Mouse (Mus musculus) heart, postnatal 10 days (tissue): ENCODE data around the gene Tacc3. TPM values are rescaled to one million over a fixed set of nuclear protein-coding genes. Genes with fewer than 3 reads are reported as not detected.

ENCODE experiments used
- DNase-seq, 2 experiments: peaks; one replicate each; pipeline ENCODE4 v3.0.0; 2021
- intact Hi-C: fragments of 180-260 bp; cut with DNase I; formaldehyde crosslinking; loops from one replicate; pipeline ENCODE4 v1.15.1; 2025
- total RNA-seq, 2 experiments: library from RNA; stranded (reverse); gene quantifications; 2 replicates each; pipeline ENCODE4 v1.2.3; 2021

Tacc3 gene
- total RNA-seq, 2 experiments from 2014 or later: 16.8 to 20.7 TPM

- intact Hi-C loops: loop anchor here (5.0 kb wide), 1 partner anchor 34 kb away; no protein-coding TSS in a partner anchor
- DNase-seq: no peak
Observed at GRCm38 (mm10) chr5:33720852-33721490, 63.0 kb downstream of the Tacc3 start.

- DNase-seq: peak; percentile 69 to 72
- intact Hi-C loops: loop anchor here (5.0 kb wide), 1 partner anchor 34 kb away; no protein-coding TSS in a partner anchor
Observed at GRCm38 (mm10) chr5:33721541-33722265, 63.8 kb downstream of the Tacc3 start, which contains the start of gene Fgfr3. Gene Fgfr3 (plus strand): TSS chr5:33721674.

GRCm38 (mm10) chr5:33722266-33723018 lies 64.5 kb downstream of the Tacc3 start:
- no peak for DNase-seq
- intact Hi-C loops: loop anchor here (5.0 kb wide), 1 partner anchor 35 kb away; no protein-coding TSS in a partner anchor

GRCm38 (mm10) chr5:33723019-33723640 lies 65.2 kb downstream of the Tacc3 start:
- DNase-seq: peak in 1 of 2 experiments; percentile 37
- intact Hi-C loops: loop anchor here (5.0 kb wide), 1 partner anchor 36 kb away; no protein-coding TSS in a partner anchor

GRCm38 (mm10) chr5:33723641-33724465 lies 65.9 kb downstream of the Tacc3 start:
- intact Hi-C loops: loop anchor here (5.0 kb wide), 1 partner anchor 37 kb away; no protein-coding TSS in a partner anchor
- no peak for DNase-seq

GRCm38 (mm10) chr5:33726081-33726647 lies 68.2 kb downstream of the Tacc3 start:
- DNase-seq: peak; percentile 49 to 62

GRCm38 (mm10) chr5:33726891-33727290 lies 69.0 kb downstream of the Tacc3 start:
- no peak for DNase-seq
- intact Hi-C loops: no loop called here

More at GRCm38 (mm10) chr5:33726081-33726647, 68.2 kb downstream of the Tacc3 start:
- intact Hi-C loops: no loop called here

Other genes with a start within 250 kb of the Tacc3 start
- gene Nkx1-1, start 224.2 kb upstream of the Tacc3 start, total RNA-seq: not detected
- gene Fam53a, start 28.5 kb upstream of the Tacc3 start, total RNA-seq: 10 to 100 TPM; 33.5 to 34.1 TPM
- gene Gm9903, start 28.2 kb upstream of the Tacc3 start, total RNA-seq: 1 to 10 TPM; 1.2 TPM
- gene Slbp, start 5.6 kb upstream of the Tacc3 start, total RNA-seq: 10 to 100 TPM; 27.6 to 29.5 TPM
- gene Tmem129, start 288 bp downstream of the Tacc3 start, total RNA-seq: 10 to 100 TPM; 16.5 to 20.8 TPM
- 10 to 100 TPM in 1 of 2 experiments, 1 to 10 TPM in 1; 8.0 to 14.3 TPM for gene Fgfr3, start 63.5 kb downstream of the Tacc3 start, total RNA-seq
- gene Letm1, start 124.7 kb downstream of the Tacc3 start, total RNA-seq: 100 to 1,000 TPM; 118 to 135 TPM
- 10 to 100 TPM; 54.4 to 66.9 TPM for gene Nsd2, start 162.6 kb downstream of the Tacc3 start, total RNA-seq